Mouse (Mus musculus): ENCODE results near the gene Amer3. TPM values are rescaled to one million over a fixed set of nuclear protein-coding genes. Genes with fewer than 3 reads are reported as not detected.

The Amer3 gene
- polyA plus RNA-seq, 1 experiment from 2014 or later, result 0.21 TPM

GRCm38 (mm10) chr1:34635711-34636110 is 56.3 kb downstream of the Amer3 start:
- Histone ChIP-seq H3K9ac (ENCODE audit: low read length) (no peak overlapping the region), H3K27me3 (ENCODE audit: control insufficient read depth, insufficient read depth, low read length) (no peaks in the 10 kb centered on the region), H3K9me3 (ENCODE audit: control insufficient read depth, low read length) (no peaks in the 10 kb centered on the region), H3K27ac (replicated peaks) (no peak overlapping the region), H3K36me3 (ENCODE audit: control insufficient read depth, insufficient read depth, low read length) (no peaks in the 10 kb centered on the region), H3K4me3 (ENCODE audit: low read depth, low read length) (no peak overlapping the region), H3K4me2 (replicated peaks; ENCODE audit: low read depth) (no peak overlapping the region), H3K4me1 (replicated peaks; ENCODE audit: control insufficient read depth, insufficient read depth) (no peaks in the 10 kb centered on the region)
- WGBS, result 85% methylated on average over 18 of the region's 18 CpGs
- ATAC-seq (ENCODE audit: low FRiP score, low TSS enrichment) (no peak), DNase-seq (ENCODE audit: low spot score) (no peak)
- TF ChIP-seq CTCF (IDR thresholded peaks at IDR 0.05; ENCODE audit: low read depth) (no peak), EP300 (optimal IDR thresholded peaks at IDR 0.05) (no peak)

Other genes with a start within 250 kb of the Amer3 start
- gene Ccdc115, start 140.0 kb upstream of the Amer3 start, polyA plus RNA-seq (2015; fragmentation: Nextera tagmentation; extraction: Ambion mirVana), result 37.1 and 39.3 TPM in 2 replicates
- 52.3 and 52.9 TPM in 2 replicates for gene Imp4, start 139.8 kb upstream of the Amer3 start, polyA plus RNA-seq (2015; fragmentation: Nextera tagmentation; extraction: Ambion mirVana)
- 26.9 and 29.4 TPM in 2 replicates for gene Ptpn18, start 119.9 kb upstream of the Amer3 start, polyA plus RNA-seq (2015; fragmentation: Nextera tagmentation; extraction: Ambion mirVana)
- gene Prss39, start 81.2 kb upstream of the Amer3 start, polyA plus RNA-seq (2015; fragmentation: Nextera tagmentation; extraction: Ambion mirVana), result not detected in 2 replicates
- gene Cfc1, start 44.0 kb upstream of the Amer3 start, polyA plus RNA-seq (2015; fragmentation: Nextera tagmentation; extraction: Ambion mirVana), result 1.6 and 1.9 TPM in 2 replicates
- gene Prss40, start 18.7 kb upstream of the Amer3 start, polyA plus RNA-seq (2015; fragmentation: Nextera tagmentation; extraction: Ambion mirVana), result 0.11 TPM in 1 of 2 replicates, not detected in the other